Mouse (Mus musculus) c-Kit-positive CD71-positive TER-119-positive erythroid progenitor cells, embryonic 14.5 days (primary cell): ENCODE data around the gene Stxbp6.
"Not testable (repeated sequence)": the region's sequence is repeated elsewhere in the genome, so short reads cannot be mapped to it uniquely, and the experiment has no call there.

Experiments used
- DNase-seq: peaks from one replicate; pipeline ENCODE4 v3.0.0-alpha.2; 2013; ENCODE audit warnings: low spot score

Stxbp6 gene

GRCm38 (mm10) chr12:45074611-45075342, at the start of gene Stxbp6:
TSS of gene Stxbp6 (minus strand) at chr12:45074709.
- no peak for DNase-seq

DNA sequence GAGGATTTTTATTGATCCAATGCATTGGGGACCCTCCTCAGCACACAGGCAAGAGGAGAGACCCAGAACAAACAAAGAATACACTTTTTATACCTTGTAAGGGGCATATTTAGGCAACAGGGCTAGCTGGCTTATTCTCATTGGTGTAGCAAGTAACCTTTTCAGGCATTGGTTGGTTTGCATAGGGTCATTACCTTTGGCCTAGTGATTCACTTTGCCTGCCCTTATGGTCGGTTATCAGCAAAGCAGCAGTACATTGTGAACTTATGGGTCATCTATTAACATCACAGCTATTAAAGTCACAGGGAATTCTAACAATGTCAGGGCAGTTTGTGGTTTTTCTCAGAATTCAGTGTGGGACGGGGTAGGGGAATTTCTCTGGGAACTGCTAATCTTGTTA, 28.4 kb upstream of the Stxbp6 start:
- DNase-seq, result not testable (repeated sequence)

DNA sequence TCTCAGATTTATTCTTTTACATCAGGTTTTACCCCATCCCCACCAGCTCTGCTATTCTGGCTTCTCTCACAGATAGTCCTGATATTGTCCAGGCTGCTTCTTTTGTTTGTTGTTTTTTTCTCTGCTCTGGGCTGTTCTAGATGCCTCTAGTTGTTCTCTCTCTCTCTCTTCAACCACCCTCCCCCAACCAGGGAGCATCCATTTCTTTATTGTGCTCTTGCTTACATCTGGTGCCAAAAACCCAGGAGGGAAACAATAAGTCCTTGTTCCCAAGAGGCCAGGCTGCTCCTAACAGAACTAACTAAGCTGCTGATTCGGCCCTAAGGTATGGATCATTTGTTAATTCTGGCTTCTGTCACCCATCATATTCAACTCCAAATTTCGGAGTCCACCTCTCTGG, 19.2 kb upstream of the Stxbp6 start:
- DNase-seq, result no peak

GRCm38 (mm10) chr12:45092444-45092843, 17.9 kb upstream of the Stxbp6 start:
- no peak for DNase-seq

DNA sequence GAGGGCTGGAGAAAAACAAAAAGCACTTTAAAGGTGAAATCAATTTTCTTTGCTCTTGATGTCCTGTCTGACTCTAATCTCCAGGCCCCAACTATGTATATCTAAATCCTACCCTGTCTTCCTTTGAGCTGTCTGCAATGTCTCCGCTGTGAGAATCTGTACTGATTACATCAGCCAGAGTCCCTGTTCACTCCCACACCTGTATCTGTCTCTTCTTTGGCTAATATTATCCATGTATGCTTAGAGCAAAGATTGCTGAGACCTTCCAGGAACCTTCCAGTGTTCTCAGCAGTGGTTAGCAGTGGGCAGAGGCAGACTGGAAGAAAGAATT, 8.6 kb upstream of the Stxbp6 start:
- no peak for DNase-seq

GRCm38 (mm10) chr12:45082379-45083144, 8.1 kb upstream of the Stxbp6 start:
- DNase-seq, result no peak

DNA sequence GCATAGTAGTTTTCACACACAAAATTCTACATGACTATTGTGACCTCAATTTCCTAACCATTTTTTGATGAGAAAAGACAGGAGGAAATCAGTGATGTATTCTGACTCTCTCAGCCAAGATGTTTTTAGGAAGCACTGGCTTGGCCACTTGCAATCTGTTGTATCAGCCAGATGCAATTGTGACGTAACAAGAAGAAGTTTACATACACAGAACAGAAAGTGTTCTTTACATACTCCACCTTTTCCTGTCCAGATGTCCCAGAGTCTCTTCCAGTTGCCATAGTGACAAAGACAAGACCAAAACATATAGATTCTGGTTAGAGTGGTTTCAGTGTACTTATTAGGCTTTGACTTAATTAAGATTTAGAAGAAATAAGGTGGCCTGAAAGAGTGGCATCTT, 7.1 kb upstream of the Stxbp6 start:
- no peak for DNase-seq

DNA sequence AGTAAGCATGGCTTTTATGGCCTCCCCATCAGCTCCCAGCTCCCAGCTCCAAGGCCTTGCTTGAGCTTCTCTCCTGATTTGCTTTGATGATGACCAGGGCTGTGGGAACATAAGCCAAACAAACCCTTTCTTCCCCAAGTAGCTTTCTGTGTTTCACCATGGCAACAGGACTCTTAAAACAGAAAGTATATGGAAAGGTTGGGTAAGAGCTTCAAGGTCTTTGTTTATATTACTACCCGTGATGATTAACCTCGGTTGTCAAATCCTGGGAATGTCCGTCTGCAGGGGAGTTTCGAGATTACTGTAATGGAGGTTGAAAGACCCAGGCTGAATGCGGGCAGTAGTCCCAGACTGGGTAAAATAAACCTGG, 6.2 kb upstream of the Stxbp6 start:
- DNase-seq, result no peak

DNA sequence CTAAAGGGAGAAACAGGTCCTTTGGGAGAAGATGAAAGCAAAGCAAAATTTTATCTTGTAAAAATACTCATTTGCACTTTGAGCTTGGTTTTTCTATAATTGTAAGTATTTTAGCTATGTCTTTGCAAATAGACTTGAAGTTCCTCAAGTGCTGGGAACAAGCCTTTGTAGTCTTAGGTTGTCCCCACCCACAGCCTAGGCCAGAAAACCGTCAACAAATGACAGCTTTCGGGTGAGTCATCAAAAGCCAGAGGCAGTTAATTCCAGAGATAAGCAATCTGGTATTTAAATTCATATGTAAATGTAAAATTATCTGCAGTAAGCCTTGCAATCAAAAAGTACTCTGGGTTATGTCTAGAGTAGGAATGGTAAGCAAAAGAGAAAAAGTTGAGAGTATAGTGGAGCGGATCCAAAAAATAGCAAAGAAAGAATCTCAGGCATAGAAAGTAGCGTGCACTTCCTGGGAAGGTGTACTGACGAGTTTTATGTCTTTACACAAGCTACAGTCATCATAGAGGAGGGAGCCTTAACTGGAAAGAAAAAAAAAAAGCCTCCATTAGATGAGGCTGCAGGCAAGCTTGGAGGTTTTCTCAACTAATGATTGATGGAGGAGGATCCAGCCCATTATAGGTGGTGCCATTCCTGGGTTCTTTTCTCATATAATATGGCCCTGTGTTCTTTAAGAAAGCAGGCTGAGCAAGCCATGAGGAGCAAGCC, 5.7 kb upstream of the Stxbp6 start:
- no peak for DNase-seq

DNA sequence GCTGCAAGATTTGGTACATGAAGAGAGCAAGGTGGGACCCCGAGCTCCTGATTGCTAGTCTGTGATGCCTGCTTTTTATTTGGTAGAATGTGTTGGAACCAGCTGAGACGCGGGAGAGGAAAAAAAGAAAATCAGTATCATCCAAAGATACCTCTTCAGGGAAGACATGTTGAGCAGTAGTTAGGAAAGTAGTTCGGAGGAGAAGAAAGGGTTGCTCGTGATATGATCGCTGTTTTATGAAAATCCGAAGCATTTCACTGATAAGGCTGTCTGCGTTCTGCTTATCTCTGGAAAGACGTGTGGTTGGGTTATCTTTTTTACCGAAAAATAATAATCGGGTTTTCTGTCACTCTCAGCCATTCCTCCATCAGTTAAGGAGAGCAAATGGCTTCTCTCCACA, 1.1 kb upstream of the Stxbp6 start:
- no peak for DNase-seq

DNA sequence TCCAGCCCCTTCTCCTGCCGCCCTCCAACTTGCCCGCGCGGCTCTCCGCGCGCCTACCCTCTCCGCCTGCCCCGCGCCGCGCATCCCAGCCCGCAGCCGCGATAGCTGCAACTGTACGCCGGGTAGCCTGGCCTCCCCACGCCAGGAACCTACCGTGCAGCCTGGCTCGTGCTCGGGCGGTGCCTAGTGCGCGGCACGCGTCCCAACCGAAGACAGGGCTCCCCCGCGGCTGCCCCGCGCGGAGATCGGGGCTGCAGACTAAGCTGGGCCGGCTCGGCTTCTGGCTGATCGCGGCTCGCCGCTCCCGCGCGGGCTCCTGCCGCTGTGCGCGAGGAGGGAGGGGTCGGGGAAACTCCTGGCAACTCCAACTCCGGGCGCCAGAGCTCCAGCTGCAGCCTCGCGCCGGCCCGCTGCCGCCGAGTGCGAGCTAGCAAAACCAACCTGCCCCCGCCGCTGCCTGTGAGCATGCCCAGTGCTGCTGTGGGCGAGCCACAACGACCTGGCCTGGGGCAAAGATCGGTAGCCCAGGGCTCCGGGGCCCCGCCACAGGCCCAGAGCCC, 387 bp downstream of the Stxbp6 start:
- no peak for DNase-seq

DNA sequence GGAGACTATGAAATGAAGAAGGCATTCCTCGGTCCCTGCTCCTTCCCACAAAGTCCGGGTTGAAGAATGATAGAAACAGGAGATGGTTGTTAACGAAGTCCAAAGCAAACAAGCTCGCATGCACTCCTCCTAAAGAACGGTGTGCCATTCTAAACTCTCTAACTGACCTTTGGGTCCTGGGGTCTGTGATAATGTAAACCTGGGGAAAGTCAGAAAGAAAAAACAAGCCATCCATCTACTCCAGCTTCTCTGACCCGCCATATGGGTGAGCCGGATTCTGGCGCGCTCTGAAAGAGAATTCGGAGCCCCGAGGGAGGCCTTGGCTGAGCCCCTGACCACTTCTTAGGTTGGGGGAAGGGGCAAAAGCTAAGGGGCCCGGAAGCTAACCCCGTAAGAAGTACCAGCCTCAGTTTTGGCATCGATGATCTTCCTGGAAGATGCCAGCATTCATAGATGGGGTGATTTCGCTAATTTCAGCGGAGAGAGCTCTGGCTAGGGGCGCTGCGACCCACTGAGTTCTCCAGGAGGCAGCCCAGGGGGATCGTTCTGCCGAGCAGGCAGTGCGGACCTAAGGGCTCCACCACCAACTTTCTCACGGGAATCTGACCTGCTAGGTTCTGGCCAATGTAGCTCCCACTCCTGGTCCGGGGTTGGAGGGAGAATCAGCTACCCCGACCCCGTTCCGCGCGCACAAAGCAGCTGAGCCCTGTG, 1.0 kb downstream of the Stxbp6 start:
- no peak for DNase-seq

DNA sequence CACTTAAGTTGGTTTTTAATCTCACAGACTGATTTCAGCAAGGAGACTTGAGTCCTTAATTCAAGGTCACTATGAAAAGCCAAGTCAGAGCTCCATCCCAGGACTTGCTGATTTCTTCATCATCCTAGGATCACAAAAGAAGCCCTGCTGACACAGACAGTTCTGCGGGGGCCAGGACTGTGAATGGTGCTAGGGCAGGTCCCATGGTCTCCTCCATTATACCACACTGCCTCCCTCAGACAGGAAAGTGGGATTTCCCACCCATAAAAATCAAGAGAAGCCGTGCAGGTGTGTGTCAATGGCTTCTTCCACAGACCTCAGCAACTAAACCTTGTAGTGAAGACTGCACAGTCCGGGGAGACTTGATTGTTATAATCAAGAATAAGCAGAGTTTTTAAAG, 2.3 kb downstream of the Stxbp6 start:
- no peak for DNase-seq

DNA sequence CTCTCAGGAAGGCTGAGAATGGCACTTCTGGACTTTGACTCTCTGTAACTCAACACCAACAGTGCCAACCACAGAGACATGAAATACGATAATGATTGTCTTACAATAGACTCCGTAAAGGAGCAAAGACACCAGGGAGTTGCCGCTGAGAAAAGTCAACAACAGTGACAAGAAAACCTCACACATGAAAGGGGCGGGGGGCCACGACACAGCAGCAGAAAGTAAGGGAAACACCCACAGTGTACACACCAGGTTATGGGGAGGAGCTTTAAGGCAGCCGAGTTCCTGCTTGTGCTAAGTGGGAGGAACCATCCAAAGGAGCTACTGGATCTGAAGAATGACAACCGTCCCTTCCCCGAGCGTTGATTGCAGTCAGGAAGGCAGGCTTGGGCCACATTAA, 4.3 kb downstream of the Stxbp6 start:
- no peak for DNase-seq

DNA sequence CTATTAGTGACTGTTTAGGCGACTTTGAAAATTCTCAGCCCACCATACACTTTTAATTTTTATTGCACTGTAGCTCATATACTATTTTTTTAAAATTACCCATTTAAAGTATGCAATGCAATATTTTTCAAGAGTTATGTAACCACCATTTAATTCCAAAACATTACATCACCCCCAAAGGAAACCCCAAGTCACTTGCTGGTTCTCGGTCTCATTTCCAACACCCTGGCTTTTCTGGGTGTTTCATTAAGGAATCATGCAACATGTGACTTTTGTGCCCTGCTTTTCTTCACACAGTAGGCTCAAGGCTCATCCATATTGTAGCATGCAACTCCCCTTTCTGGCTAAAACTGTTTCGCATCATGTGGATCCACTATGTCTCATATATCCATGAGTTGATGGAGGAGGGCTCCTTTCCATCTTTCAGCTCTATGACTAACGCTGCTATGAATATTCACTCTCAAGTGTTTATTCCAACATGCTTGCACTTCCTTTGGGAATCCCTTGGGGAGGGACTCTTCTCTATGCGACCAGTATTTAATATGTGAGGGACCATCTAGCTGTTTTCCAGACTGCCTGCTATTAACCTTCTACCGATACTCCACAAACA, 6.3 kb downstream of the Stxbp6 start:
- no peak for DNase-seq

DNA sequence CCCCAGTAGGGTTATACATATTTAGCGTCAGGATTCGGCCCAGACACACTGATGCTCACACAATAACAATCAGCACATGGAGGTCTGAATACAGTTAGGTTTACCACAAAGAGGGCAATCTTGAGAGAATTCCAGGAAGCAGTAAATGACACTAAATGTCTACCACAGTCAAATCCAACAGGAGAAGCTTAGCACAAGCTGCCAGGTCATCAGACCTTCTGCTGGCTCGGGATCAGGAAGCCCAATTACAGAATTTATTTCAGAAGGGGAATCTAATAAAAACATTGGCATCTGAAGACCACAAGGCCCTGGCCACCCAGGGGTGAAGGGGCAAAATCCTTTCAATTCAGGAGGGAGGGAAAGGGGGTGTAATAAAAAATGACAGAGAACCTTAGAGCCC, 6.8 kb downstream of the Stxbp6 start:
- no peak for DNase-seq

GRCm38 (mm10) chr12:45067047-45067685, 7.3 kb downstream of the Stxbp6 start:
- DNase-seq, result no peak

- no peak for DNase-seq
Observed at GRCm38 (mm10) chr12:45063606-45064005, 10.9 kb downstream of the Stxbp6 start.

- DNase-seq, result no peak
Observed at GRCm38 (mm10) chr12:45061336-45061735, 13.2 kb downstream of the Stxbp6 start.

GRCm38 (mm10) chr12:45060804-45061203, 13.7 kb downstream of the Stxbp6 start:
- no peak for DNase-seq

GRCm38 (mm10) chr12:45058007-45058406, 16.5 kb downstream of the Stxbp6 start:
- no peak for DNase-seq
